Mouse (Mus musculus) heart, adult 2 months (tissue): ENCODE data around the gene Trak1.

Experiments used
- CTCF ChIP-seq: fragments of 200-600 bp; IDR thresholded peaks from 2 replicates; pipeline ENCODE4 v1.8.1; 2022; ENCODE audit warnings: antibody characterized with exemption, mild to moderate bottlenecking, moderate library complexity
- POLR2A ChIP-seq: fragments of 200-500 bp; IDR thresholded peaks from 2 replicates; pipeline ENCODE4 v1.6.1; 2011; ENCODE audit warnings: mild to moderate bottlenecking, low read depth, low read length, control low read depth; ENCODE audit not compliant: insufficient read depth

DNA sequence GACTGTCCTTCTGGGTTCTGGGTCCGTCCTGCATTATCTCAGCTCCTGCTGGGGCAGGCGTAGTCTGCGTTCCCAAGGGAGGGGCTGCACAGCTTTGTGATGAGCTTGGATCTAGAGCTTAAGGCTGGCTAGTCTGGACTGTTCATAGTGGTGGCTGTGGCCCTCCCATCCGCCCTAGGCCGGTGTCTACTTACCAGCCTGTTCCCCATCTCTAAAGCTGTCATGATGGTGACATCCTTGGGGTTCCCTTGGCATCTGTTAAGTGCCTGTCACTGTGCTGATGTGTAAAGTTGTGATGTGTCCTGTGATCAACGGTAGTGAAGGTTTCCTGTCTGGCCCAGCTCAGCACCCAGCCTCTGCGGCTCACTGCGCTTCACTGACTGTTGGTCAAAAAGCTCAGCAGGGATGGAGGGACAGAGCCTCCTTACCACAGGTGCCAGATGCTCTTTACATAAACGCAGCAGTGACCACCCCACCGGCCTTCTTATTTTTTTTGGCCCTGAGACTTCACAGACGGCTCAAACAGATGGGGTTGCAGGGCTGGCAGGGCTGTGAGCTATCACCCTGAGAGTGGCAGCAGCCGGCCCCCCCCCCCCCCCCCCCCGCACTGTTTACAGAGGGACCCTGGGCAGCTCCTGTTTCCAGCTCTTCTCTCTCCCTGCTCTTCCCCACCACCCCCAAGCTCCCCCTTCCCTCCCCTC lies 74.8 kb downstream of the Trak1 start:
- TF ChIP-seq POLR2A (no peak), CTCF (no peak)
